Mouse (Mus musculus) limb, embryonic 13.5 days (tissue): ENCODE results near the gene Gpr27. TPM values are rescaled to one million over a fixed set of nuclear protein-coding genes. Genes with fewer than 3 reads are reported as not detected.

Experiments
- ATAC-seq: fragments of 200-750 bp; cut with Nextera tagmentation; 2 replicates; pipeline ENCODE4 v1.8.0; 2017; ENCODE audit warnings: low read depth, moderate number of reproducible peaks, moderate TSS enrichment; ENCODE audit not compliant: low FRiP score
- H3K27ac ChIP-seq: fragments of 300-500 bp; sonication (generic); 2 replicates; pipeline ENCODE4 v1.5.1; 2015; ENCODE audit warnings: inconsistent platforms, mild to moderate bottlenecking, moderate library complexity
- H3K27me3 ChIP-seq: fragments of 300-500 bp; sonication (generic); 2 replicates; pipeline ENCODE4 v1.6.1; 2015; ENCODE audit warnings: mild to moderate bottlenecking, inconsistent platforms
- H3K36me3 ChIP-seq: fragments of 300-500 bp; sonication (generic); 2 replicates; pipeline ENCODE4 v1.6.1; 2015; ENCODE audit warnings: inconsistent platforms, mild to moderate bottlenecking, moderate library complexity
- H3K4me1 ChIP-seq: fragments of 300-500 bp; sonication (generic); 2 replicates; pipeline ENCODE4 v1.6.1; 2015; ENCODE audit warnings: inconsistent platforms
- H3K4me2 ChIP-seq: fragments of 300-500 bp; sonication (generic); replicated peaks from 2 replicates; pipeline ENCODE4 v1.6.1; 2015; ENCODE audit warnings: inconsistent platforms, mild to moderate bottlenecking, moderate library complexity
- H3K4me3 ChIP-seq: fragments of 300-500 bp; sonication (generic); 2 replicates; pipeline ENCODE4 v1.5.1; 2015; ENCODE audit warnings: moderate library complexity, mild to moderate bottlenecking, inconsistent platforms
- H3K9ac ChIP-seq: fragments of 300-500 bp; sonication (generic); 2 replicates; pipeline ENCODE4 v1.6.1; 2015; ENCODE audit warnings: mild to moderate bottlenecking, inconsistent platforms
- H3K9me3 ChIP-seq: fragments of 300-500 bp; sonication (generic); 2 replicates; pipeline ENCODE4 v1.6.1; 2016; ENCODE audit warnings: inconsistent platforms
- WGBS: fragments of 180-500 bp; shearing (Covaris S2); methylation state at CpG from one replicate; pipeline ENCODE4 v1.1.7; 2015; 5-methylcytosine and 5-hydroxymethylcytosine counted together
- polyA plus RNA-seq: library from polyadenylated mRNA; unstranded; fragments of >200 nt; fragmentation: Nextera tagmentation; extraction: Ambion mirVana; gene quantifications from 2 replicates; pipeline ENCODE4 v1.2.1, GENCODE M21; 2015

Gene Gpr27
- polyA plus RNA-seq, 1 experiment from 2014 or later: 5.9 TPM

DNA sequence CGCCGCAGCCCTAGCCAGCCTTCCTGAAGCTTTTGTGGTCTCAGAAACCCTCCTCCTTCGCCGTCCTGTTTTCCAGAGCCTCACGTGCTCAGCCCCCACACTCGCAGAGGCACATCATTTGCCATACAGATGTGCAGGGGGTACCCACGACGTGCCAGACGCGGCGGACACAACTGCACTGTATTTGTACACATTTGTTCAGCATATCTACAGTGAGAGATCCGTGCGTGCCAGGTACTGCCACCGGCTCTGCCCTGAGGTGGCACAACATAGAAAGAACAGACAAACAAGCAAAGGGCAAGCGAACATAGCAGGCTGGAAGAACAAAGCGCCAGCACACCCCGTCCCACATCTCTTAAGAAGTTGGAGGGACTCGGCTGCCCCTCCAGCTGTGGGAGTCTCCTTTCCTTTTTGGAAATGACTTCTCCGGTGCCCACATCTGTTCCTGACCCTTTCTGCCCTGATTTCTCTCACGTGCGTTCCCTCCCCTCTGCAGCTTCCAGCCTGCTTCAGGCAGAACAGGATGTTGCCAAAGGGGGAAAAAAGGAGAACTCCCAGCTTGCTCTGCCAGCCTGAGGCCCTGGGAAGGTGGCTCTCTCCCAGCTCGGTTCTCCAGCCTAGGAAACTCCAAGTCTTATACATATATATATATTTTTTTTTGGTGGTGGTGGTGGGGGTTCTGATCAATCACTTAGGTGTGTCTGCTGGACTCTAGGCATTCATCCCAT is 34.3 kb downstream of the Gpr27 start:
- Histone ChIP-seq H3K27ac (peak overlapping the region; percentile 28; the same call in 1 of the 2 replicates), H3K4me1 (peaks cover 29% of the 10 kb centered on the region), H3K9ac (peak overlapping the region; percentile 67), H3K4me2 (peak overlapping the region; percentile 98), H3K36me3 (no peaks in the 10 kb centered on the region), H3K27me3 (peaks cover 56% of the 10 kb centered on the region), H3K4me3 (peak overlapping the region; percentile 52), H3K9me3 (no peaks in the 10 kb centered on the region)
- 2% methylated on average over 22 of the region's 22 CpGs for WGBS
- peak; percentile 34 for ATAC-seq

DNA sequence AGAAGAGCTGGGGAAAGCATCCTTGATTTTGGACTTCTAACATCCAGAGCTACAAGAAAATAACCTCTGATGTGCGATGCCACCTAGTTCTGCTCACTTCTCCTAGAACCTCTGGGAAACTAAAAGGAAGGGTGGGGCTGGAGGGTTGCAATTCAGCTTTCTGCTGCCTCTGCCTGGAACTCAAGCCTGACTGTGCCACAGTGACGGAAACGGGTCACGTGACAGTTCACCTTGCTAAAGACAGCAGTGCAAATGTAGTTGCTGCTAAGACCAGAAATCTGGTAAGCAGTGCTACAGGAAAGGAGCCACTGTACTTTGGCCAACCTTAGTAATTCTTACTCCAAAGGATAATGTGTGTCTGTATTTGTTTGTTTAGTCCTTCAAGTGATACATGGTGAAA is 37.4 kb downstream of the Gpr27 start:
- peaks cover 29% of the 10 kb centered on the region for H3K4me1 ChIP-seq
- WGBS: 82% methylated on average over 4 of the region's 4 CpGs
- no peaks in the 10 kb centered on the region for H3K36me3 ChIP-seq
- ATAC-seq: no peak
- peaks cover 34% of the 10 kb centered on the region for H3K27me3 ChIP-seq
- no peak overlapping the region for H3K4me3 ChIP-seq
- no peaks in the 10 kb centered on the region for H3K9me3 ChIP-seq
- H3K27ac ChIP-seq: no peak overlapping the region
- no peak overlapping the region for H3K9ac ChIP-seq
- no peak overlapping the region for H3K4me2 ChIP-seq

DNA sequence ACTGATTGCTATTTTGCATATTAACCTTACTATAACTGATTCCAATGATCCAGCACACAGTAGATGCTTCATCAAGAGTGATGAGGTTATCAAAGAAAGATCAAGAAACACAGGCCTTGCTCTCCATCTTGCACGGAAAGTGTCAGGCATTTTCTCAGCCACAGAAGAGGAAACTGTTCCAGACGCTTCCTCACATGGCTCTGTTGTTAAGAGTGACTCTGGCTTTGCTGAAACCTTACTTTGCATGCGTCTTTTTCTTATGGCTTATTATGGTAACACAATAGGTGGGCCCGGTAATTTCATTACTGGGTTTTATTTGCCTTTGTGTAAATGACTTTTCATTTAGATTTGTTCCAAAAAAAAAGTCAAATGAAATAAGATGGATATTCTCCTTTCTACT is 39.4 kb downstream of the Gpr27 start:
- WGBS: 81% methylated on average over 4 of the region's 4 CpGs
- no peaks in the 10 kb centered on the region for H3K9me3 ChIP-seq
- ATAC-seq: no peak
- peaks cover 14% of the 10 kb centered on the region for H3K27me3 ChIP-seq
- H3K4me2 ChIP-seq: no peak overlapping the region
- H3K27ac ChIP-seq: no peak overlapping the region
- H3K4me1 ChIP-seq: peaks cover 13% of the 10 kb centered on the region
- no peaks in the 10 kb centered on the region for H3K36me3 ChIP-seq
- H3K4me3 ChIP-seq: no peak overlapping the region
- no peak overlapping the region for H3K9ac ChIP-seq

DNA sequence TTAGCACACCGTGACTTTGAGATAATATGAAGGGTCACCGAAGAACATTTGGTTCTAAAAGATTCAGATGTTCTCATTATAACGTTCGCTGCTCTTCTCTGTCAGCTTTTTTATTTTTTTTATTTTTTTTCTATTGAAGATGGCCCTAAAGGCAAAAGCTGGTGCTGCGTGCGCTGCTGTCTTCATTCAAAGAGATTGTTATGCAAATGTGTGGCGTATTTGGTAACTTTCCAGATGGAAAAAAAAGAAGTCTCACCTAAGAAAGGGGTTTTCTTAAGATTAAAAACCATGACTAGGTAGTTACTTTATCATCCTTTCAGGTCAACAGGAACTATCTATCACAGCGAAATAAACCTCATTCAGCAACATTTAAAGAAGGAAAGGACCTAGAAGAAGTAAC is 40.2 kb downstream of the Gpr27 start:
- ATAC-seq: no peak
- Histone ChIP-seq H3K27me3 (peaks cover 10% of the 10 kb centered on the region), H3K4me3 (no peak overlapping the region), H3K9me3 (no peaks in the 10 kb centered on the region), H3K4me1 (peaks cover 6% of the 10 kb centered on the region; the same call in 1 of the 2 replicates), H3K36me3 (no peaks in the 10 kb centered on the region), H3K9ac (no peak overlapping the region), H3K27ac (no peak overlapping the region), H3K4me2 (no peak overlapping the region)
- 90% methylated on average over 8 of the region's 8 CpGs for WGBS

DNA sequence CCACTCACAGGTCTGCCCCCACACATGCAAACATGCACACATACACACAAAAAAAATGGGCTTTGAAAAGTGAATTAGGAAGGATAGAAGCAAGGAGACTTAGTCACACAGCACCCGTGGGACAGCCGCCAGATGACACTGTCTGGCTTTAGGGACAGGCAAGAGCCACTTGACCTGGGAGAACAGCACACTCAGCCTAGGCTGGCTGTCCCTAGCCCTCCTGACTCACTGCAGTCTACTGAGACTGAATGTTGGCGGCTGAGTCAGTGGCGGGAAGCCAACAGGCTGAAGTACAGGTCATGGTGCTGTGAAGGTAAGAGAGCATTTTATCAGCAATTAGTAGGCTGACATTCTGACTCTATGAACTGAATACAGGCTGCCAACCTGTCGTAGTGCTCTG is 42.2 kb downstream of the Gpr27 start:
- Histone ChIP-seq H3K4me3 (no peak overlapping the region), H3K9me3 (no peaks in the 10 kb centered on the region), H3K4me2 (no peak overlapping the region), H3K27me3 (peaks cover 4% of the 10 kb centered on the region; the same call in 1 of the 2 replicates), H3K9ac (no peak overlapping the region), H3K27ac (no peak overlapping the region), H3K4me1 (no peaks in the 10 kb centered on the region), H3K36me3 (no peaks in the 10 kb centered on the region)
- no peak for ATAC-seq
- 77% methylated on average over 5 of the region's 5 CpGs for WGBS

DNA sequence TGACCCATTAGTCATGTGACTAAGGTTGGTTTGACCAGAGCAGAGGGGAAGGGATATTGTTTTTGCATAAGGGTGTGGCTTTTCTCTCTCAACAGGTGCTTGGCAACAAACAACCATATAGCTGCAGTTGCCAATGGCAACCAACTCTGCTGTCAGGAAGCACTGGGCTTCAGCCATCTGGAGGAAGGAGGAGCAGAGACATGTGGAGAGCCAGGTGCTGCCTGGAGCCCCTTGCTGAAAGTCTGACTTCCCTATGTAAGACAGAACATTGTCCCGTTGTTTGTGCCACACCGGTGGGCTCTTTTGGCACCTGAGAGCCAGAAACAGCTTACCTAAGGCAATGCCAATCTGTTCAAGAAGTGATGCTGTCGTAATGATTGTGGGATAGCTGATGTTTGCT is 50.4 kb downstream of the Gpr27 start:
- WGBS: 69% methylated on average over 3 of the region's 3 CpGs
- H3K27ac ChIP-seq: no peak overlapping the region
- H3K9ac ChIP-seq: no peak overlapping the region
- no peak overlapping the region for H3K4me2 ChIP-seq
- no peaks in the 10 kb centered on the region for H3K36me3 ChIP-seq
- H3K27me3 ChIP-seq: no peaks in the 10 kb centered on the region
- H3K9me3 ChIP-seq: no peaks in the 10 kb centered on the region
- no peaks in the 10 kb centered on the region for H3K4me1 ChIP-seq
- H3K4me3 ChIP-seq: no peak overlapping the region
- ATAC-seq: no peak

Other genes with a start within 250 kb of the Gpr27 start
- 137 and 141 TPM in 2 replicates for gene Foxp1, start 170.0 kb upstream of the Gpr27 start, polyA plus RNA-seq
- 17.3 and 18.5 TPM in 2 replicates for gene Eif4e3, start 25.9 kb upstream of the Gpr27 start, polyA plus RNA-seq
- 6.0 and 6.5 TPM in 2 replicates for gene Gm20696, start 25.9 kb upstream of the Gpr27 start, polyA plus RNA-seq
- gene Prok2, start 33.7 kb downstream of the Gpr27 start, polyA plus RNA-seq: 1.8 and 2.5 TPM in 2 replicates